Mouse (Mus musculus) natural killer cell, adult 2 months (primary cell): ENCODE results near the gene Mthfd1l.
A peak's percentile ranks its signal among the peaks of the same experiment; 100 is the strongest.

Experiments
- DNase-seq, 2 experiments: peaks; one replicate each; pipeline ENCODE4 v3.0.0; 2022; ENCODE audit warnings: low spot score in 2 of 2

Gene Mthfd1l

GRCm38 (mm10) chr10:3978326-3978725 is 5.4 kb downstream of the Mthfd1l start:
- no peak for DNase-seq

GRCm38 (mm10) chr10:3978792-3979488 is 6.0 kb downstream of the Mthfd1l start:
- DNase-seq: no peak

- no peak for DNase-seq
Observed at GRCm38 (mm10) chr10:3980231-3980630, 7.3 kb downstream of the Mthfd1l start.

GRCm38 (mm10) chr10:3990295-3990883 is 17.5 kb downstream of the Mthfd1l start:
- DNase-seq: no peak

GRCm38 (mm10) chr10:3993365-3994102 is 20.6 kb downstream of the Mthfd1l start:
- no peak for DNase-seq

- no peak for DNase-seq
Observed at GRCm38 (mm10) chr10:3995277-3995676, 22.4 kb downstream of the Mthfd1l start.

GRCm38 (mm10) chr10:3996170-3996876 is 23.4 kb downstream of the Mthfd1l start:
- DNase-seq: peak; percentile 4 to 47

- DNase-seq: no peak
Observed at GRCm38 (mm10) chr10:3997851-3998426, 25.0 kb downstream of the Mthfd1l start.

GRCm38 (mm10) chr10:4002711-4003110 is 29.8 kb downstream of the Mthfd1l start:
- DNase-seq: no peak

GRCm38 (mm10) chr10:4005191-4005590 is 32.3 kb downstream of the Mthfd1l start:
- no peak for DNase-seq

- no peak for DNase-seq
Observed at GRCm38 (mm10) chr10:4006296-4007015, 33.5 kb downstream of the Mthfd1l start.

- DNase-seq: no peak
Observed at GRCm38 (mm10) chr10:4022628-4023303, 49.8 kb downstream of the Mthfd1l start.

- DNase-seq: no peak
Observed at GRCm38 (mm10) chr10:4026616-4027015, 53.7 kb downstream of the Mthfd1l start.

- DNase-seq: no peak
Observed at GRCm38 (mm10) chr10:4027466-4027865, 54.5 kb downstream of the Mthfd1l start.

- DNase-seq: no peak
Observed at GRCm38 (mm10) chr10:4028851-4029442, 56.0 kb downstream of the Mthfd1l start.

- DNase-seq: no peak
Observed at GRCm38 (mm10) chr10:4033761-4034160, 60.8 kb downstream of the Mthfd1l start.

GRCm38 (mm10) chr10:4036476-4036875 is 63.6 kb downstream of the Mthfd1l start:
- DNase-seq: no peak

- DNase-seq: no peak
Observed at GRCm38 (mm10) chr10:4037066-4037465, 64.1 kb downstream of the Mthfd1l start.

GRCm38 (mm10) chr10:4038576-4038975 is 65.7 kb downstream of the Mthfd1l start:
- DNase-seq: no peak

GRCm38 (mm10) chr10:4041691-4042090 is 68.8 kb downstream of the Mthfd1l start:
- DNase-seq: peak in 1 of 2 experiments; percentile 3
